Mouse (Mus musculus) left cerebral cortex, adult 11 months (tissue): Measurements from ENCODE around the gene Olfr952.

Source experiments
- DNase-seq: peaks from one replicate; pipeline ENCODE4 v3.0.0; 2022; ENCODE audit warnings: low spot score

Olfr952 gene

GRCm38 (mm10) chr9:39427048-39427447, at the start of gene Olfr952:
Gene Olfr952 (minus strand): TSS chr9:39427148.
- DNase-seq = no peak

GRCm38 (mm10) chr9:39471844-39472243, 44.9 kb upstream of the Olfr952 start, which contains the start of gene Olfr955:
Gene Olfr955 (minus strand): TSS chr9:39471944.
- DNase-seq = no peak

- DNase-seq = no peak
Measured at GRCm38 (mm10) chr9:39456401-39456800, 29.5 kb upstream of the Olfr952 start, which contains the start of gene Olfr954. Gene Olfr954 (plus strand): TSS chr9:39456701.

GRCm38 (mm10) chr9:39387110-39387509, 39.8 kb downstream of the Olfr952 start, which contains the start of gene Olfr951:
Gene Olfr951 (plus strand): TSS chr9:39387410.
- DNase-seq = no peak
